Mouse (Mus musculus) lung, adult 2 months (tissue): ENCODE measurements around the gene 6430571L13Rik.

Experiments used
- CTCF ChIP-seq: fragments of 200-500 bp; IDR thresholded peaks from 2 replicates; pipeline ENCODE4 v1.5.1; 2011; ENCODE audit warnings: mild to moderate bottlenecking, low read length, control low read depth; ENCODE audit not compliant: insufficient read depth
- POLR2A ChIP-seq: fragments of 200-500 bp; IDR thresholded peaks from 2 replicates; pipeline ENCODE4 v1.6.1; 2011; ENCODE audit warnings: low read depth, mild to moderate bottlenecking, control low read depth, low read length, borderline replicate concordance; ENCODE audit errors: extremely low read depth

DNA sequence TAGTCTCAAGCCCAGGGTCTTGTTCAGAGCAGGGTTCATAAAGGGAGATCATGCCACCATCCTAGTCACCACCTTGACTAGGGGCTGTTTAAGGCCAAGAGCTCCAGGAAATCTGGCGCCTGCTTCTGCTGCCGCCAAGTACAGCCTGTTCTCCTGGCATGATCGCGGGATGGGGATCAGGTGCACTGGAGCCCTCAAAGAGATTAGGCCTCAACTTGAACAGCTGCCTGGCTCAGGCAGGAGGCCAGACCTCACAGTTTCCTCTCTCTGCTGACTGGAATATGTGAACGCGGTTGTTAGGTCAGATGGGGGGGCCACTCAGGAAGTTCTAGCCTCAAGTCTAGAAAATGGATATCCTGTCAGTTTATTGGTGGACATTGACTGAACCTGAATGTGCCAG is 16.8 kb upstream of the 6430571L13Rik start:
- TF ChIP-seq POLR2A (no peak), CTCF (no peak)
